Mouse (Mus musculus) bone marrow macrophage, adult 2 months (primary cell): ENCODE results near the gene Ctns. TPM values are rescaled to one million over a fixed set of nuclear protein-coding genes. Genes with fewer than 3 reads are reported as not detected.

Experiments
- H3K27ac ChIP-seq: 2 replicates; pipeline ENCODE4 v1.5.1; 2012; ENCODE audit warnings: low read depth, low read length; ENCODE audit not compliant: insufficient read depth
- H3K4me1 ChIP-seq: 2 replicates; pipeline ENCODE4 v1.6.1; 2012; ENCODE audit warnings: low read length; ENCODE audit not compliant: control insufficient read depth, insufficient read depth
- H3K4me3 ChIP-seq: 2 replicates; pipeline ENCODE4 v1.5.1; 2012; ENCODE audit warnings: mild to moderate bottlenecking, low read length, moderate library complexity; ENCODE audit not compliant: insufficient read depth
- CTCF ChIP-seq: IDR thresholded peaks from 2 replicates; pipeline ENCODE4 v1.5.1; 2012; ENCODE audit warnings: low read depth, mild to moderate bottlenecking, low read length, moderate library complexity
- POLR2A ChIP-seq: IDR thresholded peaks from 2 replicates; pipeline ENCODE4 v1.6.1; 2012; ENCODE audit warnings: mild to moderate bottlenecking, low read depth, low read length, borderline replicate concordance
- polyA plus RNA-seq: library from polyadenylated mRNA; stranded (reverse); fragments of >200 nt; gene quantifications from 2 replicates; pipeline ENCODE4 v1.2.4, GENCODE M21; 2012; ENCODE audit not compliant: missing spikeins, insufficient read depth, insufficient read length

Gene Ctns
- polyA plus RNA-seq, 1 experiment, result 48.2 TPM

DNA sequence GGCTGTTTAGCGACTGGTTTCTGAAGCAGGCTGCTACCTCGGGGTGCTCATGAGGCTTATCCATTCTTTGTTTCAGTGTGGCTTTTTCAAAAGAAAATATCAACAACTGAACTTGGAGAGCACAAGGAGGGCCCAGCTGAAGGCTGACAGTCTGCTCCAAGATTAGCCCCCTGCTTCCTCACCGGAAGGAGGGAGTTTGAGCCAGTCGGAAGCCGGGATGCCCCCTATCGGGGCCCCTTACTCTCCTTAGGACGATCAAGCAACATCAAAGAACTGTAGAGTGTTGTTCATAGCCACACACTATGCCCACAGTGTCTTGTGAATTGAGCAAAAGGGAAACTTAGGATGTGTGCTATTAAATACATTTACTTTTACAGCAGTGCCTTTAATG is 51.9 kb downstream of the Ctns start:
- H3K27ac ChIP-seq, result no peak overlapping the region
- TF ChIP-seq POLR2A (no peak), CTCF (no peak)
- no peaks in the 10 kb centered on the region for H3K4me1 ChIP-seq
- H3K4me3 ChIP-seq, result no peak overlapping the region

DNA sequence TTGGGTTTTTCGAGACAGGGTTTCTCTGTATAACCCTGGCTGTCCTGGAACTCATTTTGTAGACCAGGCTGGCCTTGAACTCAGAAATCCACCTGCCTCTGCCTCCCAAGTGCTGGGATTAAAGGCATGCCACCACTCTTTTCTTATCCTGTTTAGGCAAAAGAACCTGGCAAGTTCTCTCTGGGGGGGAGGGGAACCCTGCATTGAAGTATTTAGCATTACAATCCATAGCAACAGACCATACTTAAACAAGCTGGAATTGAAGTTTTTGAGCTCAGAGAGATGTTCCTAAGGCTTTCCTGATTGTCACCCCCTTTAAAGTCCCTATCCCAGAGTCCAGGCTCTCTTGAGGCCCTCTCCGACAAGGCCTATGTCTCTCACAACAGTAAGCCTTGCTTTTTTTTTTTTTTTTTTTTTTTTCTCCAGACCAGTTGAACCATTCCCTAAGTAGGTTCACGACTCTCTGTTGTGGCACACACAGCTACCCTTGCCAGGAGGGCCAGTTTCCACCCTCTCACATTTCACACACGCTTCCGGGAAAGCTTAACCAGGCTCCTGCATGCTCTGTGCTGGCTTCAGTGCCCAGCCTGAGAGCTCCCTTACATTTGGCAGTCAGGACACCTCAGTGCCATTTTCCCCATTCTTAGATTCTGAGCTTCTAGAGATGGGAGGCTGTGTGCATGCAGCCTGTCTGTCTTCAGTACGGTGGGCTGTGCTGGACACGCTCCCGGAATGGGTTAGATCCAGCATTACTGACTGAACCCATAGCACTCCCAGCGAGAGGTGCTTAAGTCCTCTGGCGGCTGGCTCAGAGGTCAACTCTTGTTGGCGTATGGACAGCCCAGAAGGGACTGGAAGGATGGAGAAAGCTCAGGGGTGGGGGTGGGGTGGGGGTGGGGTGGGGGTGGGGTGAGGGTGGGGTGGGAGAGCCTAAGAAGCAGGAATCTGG is 52.5 kb downstream of the Ctns start:
- Histone ChIP-seq H3K4me1 (no peaks in the 10 kb centered on the region), H3K4me3 (no peak overlapping the region), H3K27ac (no peak overlapping the region)
- TF ChIP-seq CTCF (no peak), POLR2A (no peak)

DNA sequence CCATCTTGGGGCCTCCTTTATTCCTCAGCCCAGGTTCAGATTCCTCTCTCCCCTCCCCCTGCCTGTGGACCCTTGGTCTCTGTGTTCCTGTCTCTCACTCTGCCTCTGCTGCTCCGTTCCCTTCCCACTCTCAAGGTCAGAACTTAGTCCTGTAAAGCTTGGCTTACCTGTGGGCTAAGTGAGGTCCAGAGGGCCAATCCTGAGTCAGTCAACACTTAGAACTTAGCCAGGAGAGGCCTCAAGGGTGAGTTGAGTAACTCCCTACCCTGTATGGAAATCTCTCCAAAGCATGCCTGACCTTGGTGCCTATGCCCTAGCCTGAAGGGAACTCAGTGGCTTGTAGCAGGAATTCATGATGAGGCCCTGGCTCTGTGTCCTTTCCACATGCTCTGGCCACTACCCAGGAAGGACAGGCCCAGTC is 54.6 kb downstream of the Ctns start:
- TF ChIP-seq CTCF (no peak), POLR2A (no peak)
- H3K4me1 ChIP-seq, result no peaks in the 10 kb centered on the region
- H3K4me3 ChIP-seq, result no peak overlapping the region
- H3K27ac ChIP-seq, result no peak overlapping the region

DNA sequence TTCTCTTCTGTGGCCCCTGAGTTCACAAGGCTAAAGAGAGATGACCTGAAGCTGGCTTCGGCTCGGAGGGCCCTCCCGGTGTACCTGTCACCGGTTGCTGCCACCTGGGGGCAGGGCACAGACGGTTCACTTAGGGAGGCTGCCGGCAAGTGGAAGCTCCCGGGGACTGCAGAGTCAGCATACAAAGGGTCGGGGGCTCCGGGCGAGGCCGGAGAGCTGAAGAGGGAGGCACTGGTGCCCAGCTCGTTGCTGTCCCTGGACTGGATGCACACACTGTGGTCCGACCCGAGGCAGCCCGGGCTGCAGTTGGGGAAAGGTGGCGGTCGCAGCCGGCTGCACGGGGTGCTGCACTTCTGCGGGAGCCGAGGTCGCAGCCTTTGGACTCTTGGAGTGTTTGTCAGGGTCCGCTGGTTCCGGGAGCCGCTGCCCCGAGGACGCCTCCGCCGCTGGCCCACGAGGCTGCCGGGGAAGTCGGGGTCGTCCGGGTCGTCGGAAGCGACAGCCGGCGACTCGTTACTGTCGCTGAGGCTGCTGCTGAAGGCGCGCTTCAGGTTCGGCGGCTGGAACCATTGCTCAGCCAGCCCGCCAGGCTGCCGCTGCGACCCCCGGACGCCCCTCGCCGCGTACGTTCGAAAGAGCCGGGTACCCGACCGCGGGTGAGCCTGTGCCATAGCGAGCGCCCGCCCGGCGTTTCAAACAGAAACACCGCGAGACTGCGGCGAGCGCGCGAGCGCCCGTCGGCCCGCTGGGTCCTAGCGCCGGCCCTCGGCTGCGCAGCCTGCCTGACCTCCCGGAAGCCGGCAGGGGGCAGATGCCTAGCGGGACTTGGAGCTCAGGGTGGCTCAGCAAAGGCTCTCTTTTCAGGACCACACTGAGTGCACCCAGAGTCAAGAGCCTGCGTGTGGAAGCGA is 61.0 kb downstream of the Ctns start, which contains the start of gene Haspin:
Gene Haspin, minus strand, starts transcription at position 704 of the 911 bp plus-strand sequence.
- peak; percentile 56; the same call in 1 of the 2 replicates for TF ChIP-seq CTCF
- no peak for TF ChIP-seq POLR2A
- H3K4me1 ChIP-seq, result peaks cover 23% of the 10 kb centered on the region

DNA sequence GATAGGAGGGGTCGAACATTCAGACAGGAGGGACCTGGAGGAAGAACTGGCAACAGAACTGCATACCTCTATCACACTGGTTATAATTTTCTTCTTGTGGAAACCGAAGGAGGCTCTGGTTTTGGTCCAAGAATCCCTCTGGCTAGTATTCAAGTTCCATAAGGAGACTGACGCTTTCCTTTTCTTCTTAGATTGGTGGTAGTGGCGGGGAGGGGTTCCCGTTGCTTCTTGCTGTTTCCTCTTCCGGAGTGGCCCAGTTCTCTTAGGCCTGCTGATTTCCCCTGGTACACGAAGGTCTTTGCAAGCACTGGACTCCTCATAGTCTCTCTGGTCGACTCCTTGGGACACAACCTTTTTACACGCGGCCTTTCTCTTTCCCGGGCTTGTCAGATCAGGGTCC is 61.7 kb downstream of the Ctns start:
- H3K4me1 ChIP-seq, result peaks cover 23% of the 10 kb centered on the region
- H3K4me3 ChIP-seq, result peak overlapping the region; percentile 92
- H3K27ac ChIP-seq, result peak overlapping the region; percentile 27
- no peak for TF ChIP-seq POLR2A
- no peak for TF ChIP-seq CTCF

More for the DNA sequence above, 61.0 kb downstream of the Ctns start, which contains the start of gene Haspin:
- H3K27ac ChIP-seq, result peak within 1 kb of the TSS; percentile 27
- H3K4me3 ChIP-seq, result peak within 1 kb of the TSS; percentile 92

DNA sequence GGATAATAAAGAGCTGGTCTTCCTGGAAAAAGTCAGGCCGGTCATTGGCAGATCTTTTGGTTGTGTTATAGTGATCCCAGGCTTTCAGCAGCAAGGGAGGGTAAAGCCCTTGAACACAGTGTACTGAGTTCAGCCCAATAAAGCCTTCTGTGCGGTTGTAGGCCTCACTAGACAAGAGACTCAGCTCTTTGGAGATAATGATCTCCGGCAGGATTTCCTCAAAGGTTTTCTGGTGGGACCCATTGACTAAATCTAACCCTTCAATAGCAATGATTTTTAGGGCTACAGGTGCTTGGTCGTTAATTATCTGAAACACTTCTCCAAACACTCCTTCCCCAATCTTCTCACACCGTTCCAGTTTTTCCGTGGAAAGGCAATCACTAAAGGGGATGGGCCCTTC is 62.3 kb downstream of the Ctns start:
- Histone ChIP-seq H3K4me3 (peak overlapping the region; percentile 92), H3K4me1 (peaks cover 24% of the 10 kb centered on the region), H3K27ac (no peak overlapping the region)
- TF ChIP-seq CTCF (no peak), POLR2A (no peak)

DNA sequence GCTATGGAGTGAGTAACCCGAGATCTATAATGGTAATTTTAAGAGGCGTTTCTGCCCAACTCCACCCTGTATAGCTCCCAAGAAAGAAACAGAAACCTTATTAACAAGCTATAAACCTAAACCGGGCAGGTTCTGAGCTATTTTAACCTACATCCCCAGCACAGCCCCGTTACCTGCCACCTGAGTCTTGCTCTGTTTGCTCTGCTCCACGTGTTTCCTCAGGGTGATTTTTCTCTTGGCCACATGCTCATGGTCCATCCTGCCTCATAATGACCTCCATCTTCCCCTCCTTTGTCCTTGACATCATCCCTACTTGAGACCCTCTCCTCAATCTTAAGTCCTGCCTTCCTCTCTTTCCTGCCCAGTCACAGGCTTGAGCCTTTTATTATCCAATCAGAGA is 64.6 kb downstream of the Ctns start:
- TF ChIP-seq POLR2A (no peak), CTCF (no peak)
- Histone ChIP-seq H3K27ac (no peak overlapping the region), H3K4me3 (no peak overlapping the region), H3K4me1 (peaks cover 43% of the 10 kb centered on the region)

Other genes starting within 250 kb of the Ctns start
- gene Atp2a3, start 237.9 kb downstream of the Ctns start, polyA plus RNA-seq, result 6.7 TPM in 2 replicates
- 0.39 TPM in 1 of 2 replicates, not detected in the other for gene P2rx1, start 199.9 kb downstream of the Ctns start, polyA plus RNA-seq
- not detected in 2 replicates for gene Camkk1, start 180.0 kb downstream of the Ctns start, polyA plus RNA-seq
- 6.2 and 6.4 TPM in 2 replicates for gene Ncbp3, start 151.3 kb downstream of the Ctns start, polyA plus RNA-seq
- not detected in 2 replicates for gene Itgae, start 108.5 kb downstream of the Ctns start, polyA plus RNA-seq
- 8.7 and 9.0 TPM in 2 replicates for gene Haspin, start 60.7 kb downstream of the Ctns start, polyA plus RNA-seq
- not detected in 2 replicates for gene P2rx5, start 38.6 kb downstream of the Ctns start, polyA plus RNA-seq
- gene Emc6, start 22.0 kb downstream of the Ctns start, polyA plus RNA-seq, result 41.3 and 43.1 TPM in 2 replicates
- gene Tax1bp3, start 22.0 kb downstream of the Ctns start, polyA plus RNA-seq, result 35.4 and 37.3 TPM in 2 replicates
- gene Shpk, start 418 bp upstream of the Ctns start, polyA plus RNA-seq, result 3.3 and 4.0 TPM in 2 replicates
- gene Trpv1, start 35.2 kb upstream of the Ctns start, polyA plus RNA-seq, result not detected in 2 replicates
- not detected in 2 replicates for gene Trpv3, start 68.3 kb upstream of the Ctns start, polyA plus RNA-seq
- 0.25 TPM in 1 of 2 replicates, not detected in the other for gene Aspa, start 130.6 kb upstream of the Ctns start, polyA plus RNA-seq
- gene Gm49340, start 130.7 kb upstream of the Ctns start, polyA plus RNA-seq, result not detected in 2 replicates
- gene Spata22, start 130.7 kb upstream of the Ctns start, polyA plus RNA-seq, result not detected in 2 replicates
- gene Olfr20, start 151.7 kb upstream of the Ctns start, polyA plus RNA-seq, result not detected in 2 replicates
- gene Olfr376, start 172.2 kb upstream of the Ctns start, polyA plus RNA-seq, result not detected in 2 replicates
- not detected in 2 replicates for gene Olfr1, start 200.6 kb upstream of the Ctns start, polyA plus RNA-seq
- not detected in 2 replicates for gene Olfr378, start 229.4 kb upstream of the Ctns start, polyA plus RNA-seq